ENCODE assay signal across 40 mouse cellular contexts in the genomic region with DNA sequence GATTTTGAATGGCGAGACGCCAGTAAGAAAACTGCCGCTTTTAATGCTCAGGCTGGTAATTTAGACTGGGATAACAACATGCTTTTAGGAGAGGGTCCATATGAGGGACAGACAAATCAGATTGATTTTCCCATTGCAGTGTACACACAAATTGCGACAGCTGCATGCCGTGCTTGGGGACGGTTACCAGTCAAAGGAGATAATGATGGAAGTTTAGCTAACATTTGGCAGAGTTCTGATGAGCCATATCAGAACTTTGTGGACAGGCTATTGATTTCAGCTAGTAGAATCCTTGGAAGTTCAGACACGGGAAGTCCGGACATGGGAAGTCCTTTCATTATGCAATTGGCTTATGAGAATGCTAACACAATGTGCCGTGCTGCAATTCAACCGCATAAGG. TPM values are rescaled to one million over a fixed set of nuclear protein-coding genes. Genes with fewer than 3 reads are reported as not detected.
"Had no signal": no experiment of that assay in that cellular context is flagged by ENCODE, and none has a peak within 500 bp of the region (broad histone marks: within the 10 kb centered on the region; RNA-seq: fewer than 3 reads in every experiment).

No protein-coding gene starts in this region.

RNA-seq across cellular contexts. Expression of gene Olfr695, which starts 8.5 kb away (rescaled TPM):
- total RNA-seq: left cerebral cortex, adult 18-20 months; left cerebral cortex, adult 2 months; left cerebral cortex, adult 8-10 months; left cerebral cortex, postnatal 10 days; left cerebral cortex, postnatal 14 days; left cerebral cortex, postnatal 25 days; left cerebral cortex, postnatal 36 days; left cerebral cortex, postnatal 4 days; megakaryocyte, adult 5-6 weeks; megakaryocyte-erythroid progenitor cell, adult 5-6 weeks; midbrain, postnatal 0 days; monocyte, adult 5-6 weeks had no signal
- polyA plus RNA-seq: limb, embryonic 10.5 days; limb, embryonic 11.5 days; limb, embryonic 12.5 days; limb, embryonic 13.5 days; limb, embryonic 14.5 days; limb, embryonic 15.5 days; liver, embryonic 11.5 days; liver, embryonic 12.5 days; liver, embryonic 13.5 days; liver, embryonic 14.5 days; liver, embryonic 15.5 days; lung, adult 2 months; lung, embryonic 14.5 days; lung, embryonic 15.5 days; lung, embryonic 16.5 days; lung, postnatal 0 days; macrophage; midbrain, embryonic 10.5 days; midbrain, embryonic 11.5 days; midbrain, embryonic 12.5 days; midbrain, embryonic 13.5 days; midbrain, embryonic 14.5 days; midbrain, embryonic 15.5 days; midbrain, embryonic 16.5 days; midbrain, postnatal 0 days; myocyte; neural tube, embryonic 11.5 days; neural tube, embryonic 12.5 days had no signal

RNA-seq across cellular contexts. Expression of gene Olfr694, which starts 16.1 kb away (rescaled TPM):
- total RNA-seq: left cerebral cortex, adult 18-20 months; left cerebral cortex, adult 2 months; left cerebral cortex, adult 8-10 months; left cerebral cortex, postnatal 10 days; left cerebral cortex, postnatal 14 days; left cerebral cortex, postnatal 25 days; left cerebral cortex, postnatal 36 days; left cerebral cortex, postnatal 4 days; megakaryocyte progenitor cell, adult 5-6 weeks; megakaryocyte-erythroid progenitor cell, adult 5-6 weeks; midbrain, postnatal 0 days; monocyte, adult 5-6 weeks had no signal
- polyA plus RNA-seq: limb, embryonic 10.5 days; limb, embryonic 11.5 days; limb, embryonic 12.5 days; limb, embryonic 13.5 days; limb, embryonic 14.5 days; limb, embryonic 15.5 days; liver, embryonic 11.5 days; liver, embryonic 12.5 days; liver, embryonic 13.5 days; liver, embryonic 14.5 days; liver, embryonic 15.5 days; lung, adult 2 months; lung, embryonic 14.5 days; lung, embryonic 15.5 days; lung, embryonic 16.5 days; lung, postnatal 0 days; macrophage; midbrain, embryonic 10.5 days; midbrain, embryonic 11.5 days; midbrain, embryonic 12.5 days; midbrain, embryonic 13.5 days; midbrain, embryonic 14.5 days; midbrain, embryonic 15.5 days; midbrain, embryonic 16.5 days; midbrain, postnatal 0 days; myocyte; neural tube, embryonic 11.5 days; neural tube, embryonic 12.5 days had no signal

RNA-seq across cellular contexts. Expression of gene Olfr693, which starts 27.3 kb away (rescaled TPM):
- total RNA-seq: left cerebral cortex, adult 18-20 months; left cerebral cortex, adult 2 months; left cerebral cortex, adult 8-10 months; left cerebral cortex, postnatal 10 days; left cerebral cortex, postnatal 14 days; left cerebral cortex, postnatal 25 days; left cerebral cortex, postnatal 36 days; left cerebral cortex, postnatal 4 days; megakaryocyte progenitor cell, adult 5-6 weeks; megakaryocyte, adult 5-6 weeks; megakaryocyte-erythroid progenitor cell, adult 5-6 weeks; midbrain, postnatal 0 days; monocyte, adult 5-6 weeks had no signal
- polyA plus RNA-seq: limb, embryonic 10.5 days; limb, embryonic 11.5 days; limb, embryonic 12.5 days; limb, embryonic 13.5 days; limb, embryonic 14.5 days; limb, embryonic 15.5 days; liver, embryonic 11.5 days; liver, embryonic 12.5 days; liver, embryonic 13.5 days; liver, embryonic 14.5 days; liver, embryonic 15.5 days; lung, adult 2 months; lung, embryonic 14.5 days; lung, embryonic 15.5 days; lung, embryonic 16.5 days; lung, postnatal 0 days; macrophage; midbrain, embryonic 10.5 days; midbrain, embryonic 11.5 days; midbrain, embryonic 12.5 days; midbrain, embryonic 13.5 days; midbrain, embryonic 14.5 days; midbrain, embryonic 16.5 days; midbrain, postnatal 0 days; myocyte; neural tube, embryonic 11.5 days; neural tube, embryonic 12.5 days had no signal

RNA-seq across cellular contexts. Expression of gene Olfr697, which starts 34.5 kb away (rescaled TPM):
- total RNA-seq: left cerebral cortex, adult 18-20 months; left cerebral cortex, adult 2 months; left cerebral cortex, adult 8-10 months; left cerebral cortex, postnatal 10 days; left cerebral cortex, postnatal 14 days; left cerebral cortex, postnatal 25 days; left cerebral cortex, postnatal 36 days; left cerebral cortex, postnatal 4 days; megakaryocyte progenitor cell, adult 5-6 weeks; megakaryocyte, adult 5-6 weeks; megakaryocyte-erythroid progenitor cell, adult 5-6 weeks; monocyte, adult 5-6 weeks had no signal
- polyA plus RNA-seq: limb, embryonic 10.5 days; limb, embryonic 11.5 days; limb, embryonic 12.5 days; limb, embryonic 13.5 days; limb, embryonic 14.5 days; limb, embryonic 15.5 days; liver, embryonic 11.5 days; liver, embryonic 12.5 days; liver, embryonic 13.5 days; liver, embryonic 14.5 days; liver, embryonic 15.5 days; lung, adult 2 months; lung, embryonic 14.5 days; lung, embryonic 15.5 days; lung, embryonic 16.5 days; lung, postnatal 0 days; macrophage; midbrain, embryonic 10.5 days; midbrain, embryonic 11.5 days; midbrain, embryonic 12.5 days; midbrain, embryonic 13.5 days; midbrain, embryonic 14.5 days; midbrain, embryonic 15.5 days; midbrain, embryonic 16.5 days; midbrain, postnatal 0 days; myocyte; neural tube, embryonic 11.5 days; neural tube, embryonic 12.5 days had no signal

RNA-seq across cellular contexts. Expression of gene Olfr698, which starts 47.5 kb away (rescaled TPM):
- total RNA-seq: left cerebral cortex, adult 18-20 months; left cerebral cortex, adult 2 months; left cerebral cortex, postnatal 10 days; left cerebral cortex, postnatal 14 days; left cerebral cortex, postnatal 25 days; left cerebral cortex, postnatal 36 days; left cerebral cortex, postnatal 4 days; megakaryocyte progenitor cell, adult 5-6 weeks; megakaryocyte, adult 5-6 weeks; megakaryocyte-erythroid progenitor cell, adult 5-6 weeks; midbrain, postnatal 0 days; monocyte, adult 5-6 weeks had no signal
- polyA plus RNA-seq: limb, embryonic 10.5 days; limb, embryonic 11.5 days; limb, embryonic 12.5 days; limb, embryonic 13.5 days; limb, embryonic 14.5 days; limb, embryonic 15.5 days; liver, embryonic 11.5 days; liver, embryonic 12.5 days; liver, embryonic 13.5 days; liver, embryonic 14.5 days; liver, embryonic 15.5 days; lung, adult 2 months; lung, embryonic 14.5 days; lung, embryonic 15.5 days; lung, embryonic 16.5 days; lung, postnatal 0 days; macrophage; midbrain, embryonic 10.5 days; midbrain, embryonic 11.5 days; midbrain, embryonic 12.5 days; midbrain, embryonic 13.5 days; midbrain, embryonic 14.5 days; midbrain, embryonic 15.5 days; midbrain, embryonic 16.5 days; midbrain, postnatal 0 days; myocyte; neural tube, embryonic 11.5 days; neural tube, embryonic 12.5 days had no signal
